Mouse (Mus musculus) urinary bladder, postnatal 4 days (tissue): ENCODE results near the gene Hyal3.
"Not testable (repeated sequence)": the region's sequence is repeated elsewhere in the genome, so short reads cannot be mapped to it uniquely, and the experiment has no call there.

Experiments used
- DNase-seq, 2 experiments: peaks; one replicate each; pipeline ENCODE4 v3.0.0; 2021 to 2022; ENCODE audit warnings: low spot score in 2 of 2

The Hyal3 gene

GRCm38 (mm10) chr9:107550491-107551116, 30.0 kb upstream of the Hyal3 start:
- DNase-seq, result no peak

- peak; percentile 71 to 74 for DNase-seq
Observed at GRCm38 (mm10) chr9:107551117-107551889, 29.3 kb upstream of the Hyal3 start, which contains the start of gene Rassf1. Rassf1 (plus strand) TSS chr9:107551555.

- no peak for DNase-seq
Observed at GRCm38 (mm10) chr9:107551890-107552355, 28.7 kb upstream of the Hyal3 start.

- no peak for DNase-seq
Observed at GRCm38 (mm10) chr9:107552690-107553393, 27.8 kb upstream of the Hyal3 start.

GRCm38 (mm10) chr9:107553541-107554318, 26.9 kb upstream of the Hyal3 start:
- DNase-seq, result no peak

GRCm38 (mm10) chr9:107554319-107554825, 26.2 kb upstream of the Hyal3 start:
- DNase-seq, result peak; percentile 93 to 94

GRCm38 (mm10) chr9:107555031-107555457, 25.6 kb upstream of the Hyal3 start:
- DNase-seq, result peak; percentile 65 to 76

GRCm38 (mm10) chr9:107555701-107556100, 24.9 kb upstream of the Hyal3 start:
- DNase-seq, result no peak

GRCm38 (mm10) chr9:107556346-107556745, 24.3 kb upstream of the Hyal3 start:
- DNase-seq, result no peak

- DNase-seq, result peak; percentile 89 to 93
Observed at GRCm38 (mm10) chr9:107563029-107563581, 17.5 kb upstream of the Hyal3 start, which contains the start of gene Tusc2. Tusc2 (plus strand) TSS chr9:107563255.

- not testable (repeated sequence) for DNase-seq
Observed at GRCm38 (mm10) chr9:107565556-107565955, 15.1 kb upstream of the Hyal3 start.

GRCm38 (mm10) chr9:107566041-107566709, 14.4 kb upstream of the Hyal3 start:
- peak; percentile 66 to 86 for DNase-seq

GRCm38 (mm10) chr9:107566855-107567254, 13.8 kb upstream of the Hyal3 start:
- DNase-seq, result no peak

- no peak for DNase-seq
Observed at GRCm38 (mm10) chr9:107567702-107568319, 12.8 kb upstream of the Hyal3 start, which contains the start of gene Hyal2. Hyal2 (plus strand) TSS chr9:107567945.

- DNase-seq, result peak; percentile 80 to 84
Observed at GRCm38 (mm10) chr9:107568331-107569261, 12.0 kb upstream of the Hyal3 start.

GRCm38 (mm10) chr9:107569270-107569669, 11.3 kb upstream of the Hyal3 start:
- DNase-seq, result peak in 1 of 2 experiments; percentile 55

GRCm38 (mm10) chr9:107570016-107570415, 10.6 kb upstream of the Hyal3 start:
- DNase-seq, result no peak

GRCm38 (mm10) chr9:107570845-107571244, 9.8 kb upstream of the Hyal3 start:
- DNase-seq, result no peak
